Mouse (Mus musculus) spleen, adult 2 months (tissue): Measurements from ENCODE around the gene Polr2i.

Experiments used
- CTCF ChIP-seq: fragments of 200-500 bp; IDR thresholded peaks from 2 replicates; pipeline ENCODE4 v1.5.1; 2011; ENCODE audit warnings: mild to moderate bottlenecking, inconsistent platforms; ENCODE audit not compliant: insufficient read depth, insufficient read length, insufficient replicate concordance; ENCODE audit errors: extremely low read depth
- POLR2A ChIP-seq: fragments of 200-500 bp; IDR thresholded peaks from 2 replicates; pipeline ENCODE4 v1.6.1; 2011; ENCODE audit warnings: low read depth, low read length, inconsistent platforms

DNA sequence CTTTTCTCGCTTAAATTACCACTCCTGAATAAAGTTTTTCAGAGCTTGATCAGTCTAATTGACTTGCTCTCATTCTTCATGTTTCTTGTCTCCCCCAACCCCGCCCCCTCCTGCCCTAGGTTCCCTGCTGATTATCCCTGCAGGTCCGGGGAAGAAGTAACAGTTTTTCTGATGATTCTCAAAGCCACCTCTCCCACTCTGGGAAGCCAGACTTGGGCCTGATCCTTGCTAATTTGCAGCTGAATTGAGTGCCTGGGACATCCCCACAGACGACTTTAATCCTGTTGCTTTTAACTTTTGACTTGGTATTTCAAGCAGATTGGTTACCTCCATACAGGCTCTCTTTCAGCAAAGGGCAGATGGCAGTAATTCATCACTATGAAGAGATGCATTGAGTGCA, 20.7 kb upstream of the Polr2i start:
- TF ChIP-seq POLR2A, result no peak
- no peak for TF ChIP-seq CTCF
